Mouse (Mus musculus) frontal cortex, adult (tissue): Measurements from ENCODE around the gene Sass6.
A peak's percentile ranks its signal among the peaks of the same experiment; 100 is the strongest.
"Not testable (repeated sequence)": the region's sequence is repeated elsewhere in the genome, so short reads cannot be mapped to it uniquely, and the experiment has no call there.

Source experiments
- ATAC-seq: cut with Nextera tagmentation; 2 replicates; pipeline ENCODE4 v1.9.2; 2017; ENCODE audit warnings: mild to moderate bottlenecking, moderate library complexity, mixed read lengths; ENCODE audit not compliant: low TSS enrichment

Gene Sass6

DNA sequence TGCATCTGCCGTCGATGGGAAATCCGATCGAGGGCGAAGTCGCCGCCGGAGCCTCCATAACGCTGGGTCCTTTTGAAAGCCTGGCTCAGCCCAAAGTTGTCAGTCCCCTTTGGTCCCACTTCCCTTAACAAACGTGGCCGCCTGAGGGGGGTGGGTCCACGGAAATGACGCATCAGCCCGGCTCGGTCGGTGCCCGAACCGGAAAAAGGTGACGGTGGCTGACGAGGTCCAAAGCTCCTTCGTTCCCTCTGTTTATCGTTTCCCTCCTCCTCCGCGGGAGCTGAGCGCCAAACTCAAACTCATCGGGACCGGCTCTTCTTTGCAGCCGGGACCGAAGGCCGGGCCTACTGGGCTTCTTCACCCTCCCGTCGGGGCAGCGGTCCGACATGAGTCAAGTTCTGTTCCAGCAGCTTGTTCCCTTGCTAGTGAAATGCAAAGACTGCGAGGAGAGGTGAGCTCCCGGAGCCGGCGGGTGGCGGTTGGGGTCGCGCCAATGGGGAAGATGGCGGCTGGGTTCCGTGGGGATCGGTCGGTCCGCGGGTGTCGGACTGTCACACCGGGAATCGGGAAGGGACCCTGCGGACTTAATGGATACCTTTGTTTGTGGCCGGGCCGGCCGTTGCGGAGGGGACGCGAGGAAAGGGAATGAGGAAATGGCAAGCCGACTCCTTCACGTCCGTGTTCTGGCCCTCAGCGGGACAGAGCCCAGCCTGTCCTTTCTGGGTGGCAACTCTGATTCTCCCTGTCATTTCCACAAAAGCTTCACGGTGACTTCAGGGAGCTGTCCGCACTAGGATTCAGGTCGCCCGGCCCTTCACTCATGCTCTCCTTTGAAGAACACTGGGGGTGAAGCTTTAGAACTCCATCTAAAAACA, at the start of gene Sass6:
TSS of gene Sass6 (plus strand) at position 255 of the 875 bp plus-strand sequence.
- peak; percentile 99 for ATAC-seq

- ATAC-seq = no peak
Measured at GRCm38 (mm10) chr3:116547430-116547829, 47.4 kb upstream of the Sass6 start.

- ATAC-seq = peak; percentile 88
Measured at GRCm38 (mm10) chr3:116551362-116551761, 43.4 kb upstream of the Sass6 start.

- ATAC-seq = not testable (repeated sequence)
Measured at GRCm38 (mm10) chr3:116561315-116561714, 33.5 kb upstream of the Sass6 start.

DNA sequence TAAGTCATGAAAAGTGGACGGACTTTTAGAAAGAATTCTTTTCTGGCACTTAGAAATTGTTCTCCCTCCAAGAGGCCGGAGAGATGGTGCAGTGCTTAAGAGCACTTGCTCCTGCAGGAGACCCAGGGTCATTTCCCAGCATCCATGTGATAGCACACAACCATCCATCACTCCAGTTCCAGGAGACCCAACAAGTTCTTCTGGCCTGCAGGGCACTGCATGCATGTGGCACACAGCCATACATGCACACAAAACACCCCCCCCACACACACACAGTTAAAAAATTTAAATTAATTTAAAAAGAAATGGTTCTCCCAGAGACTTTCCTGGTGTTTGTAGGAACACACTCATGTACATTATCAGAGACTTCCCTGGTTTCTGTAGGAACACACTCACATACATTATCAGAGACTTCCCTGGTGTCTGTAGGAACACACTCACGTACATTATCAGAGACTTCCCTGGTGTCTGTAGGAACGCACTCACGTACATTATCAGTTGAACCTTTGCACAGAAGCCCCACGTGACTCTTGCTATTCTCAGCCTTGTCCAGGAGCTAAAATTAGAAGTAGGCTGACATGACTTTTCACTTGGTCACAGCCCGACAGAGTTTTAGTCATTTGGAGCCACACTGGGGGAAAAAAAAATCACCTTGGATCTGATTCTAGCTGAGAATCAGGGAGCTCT, 32.2 kb upstream of the Sass6 start, which contains the start of gene Lrrc39:
TSS of gene Lrrc39 (plus strand) at position 566 of the 687 bp plus-strand sequence.
- no peak for ATAC-seq

DNA sequence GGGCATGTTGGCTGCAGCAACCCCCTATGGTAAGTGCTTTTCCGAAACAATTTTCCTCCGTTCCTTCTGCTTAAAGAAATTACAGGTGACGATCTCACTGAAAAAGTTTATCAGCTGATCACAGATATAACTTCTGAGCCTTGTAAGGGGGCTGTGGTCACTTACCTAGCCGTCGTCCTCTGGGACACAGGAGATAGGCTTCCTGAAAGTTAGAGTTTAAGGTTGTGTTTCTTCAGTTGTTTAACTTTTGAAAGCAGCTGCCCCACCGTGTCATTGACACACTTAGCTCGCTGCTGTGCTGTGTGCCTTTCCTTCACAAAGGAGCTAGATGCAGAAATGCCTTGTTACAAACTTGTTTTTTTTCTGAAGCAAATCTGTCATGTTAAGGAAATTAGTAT, 31.7 kb upstream of the Sass6 start:
- ATAC-seq = no peak

- no peak for ATAC-seq
Measured at GRCm38 (mm10) chr3:116570628-116571027, 24.2 kb upstream of the Sass6 start.

DNA sequence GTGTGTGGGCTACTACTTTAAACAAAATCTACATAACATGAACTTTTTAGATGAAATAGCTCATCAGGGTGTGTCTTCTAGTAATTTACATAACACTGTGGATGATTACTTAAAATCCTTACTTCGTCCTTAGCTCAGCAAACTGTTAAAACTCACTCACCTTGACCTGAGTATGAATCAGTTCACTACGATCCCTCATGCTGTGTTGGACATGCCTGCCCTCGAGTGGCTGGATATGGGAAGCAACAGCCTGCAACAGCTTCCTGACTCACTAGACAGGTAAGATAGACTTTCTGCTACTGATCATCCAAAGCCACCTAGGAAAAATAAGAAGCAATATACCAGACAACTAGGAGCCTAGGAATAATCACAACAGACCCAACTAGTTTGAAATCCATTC, 17.5 kb upstream of the Sass6 start:
- ATAC-seq = 0 out of 2 replicates have a peak, but pooled peaks have one; percentile 31

DNA sequence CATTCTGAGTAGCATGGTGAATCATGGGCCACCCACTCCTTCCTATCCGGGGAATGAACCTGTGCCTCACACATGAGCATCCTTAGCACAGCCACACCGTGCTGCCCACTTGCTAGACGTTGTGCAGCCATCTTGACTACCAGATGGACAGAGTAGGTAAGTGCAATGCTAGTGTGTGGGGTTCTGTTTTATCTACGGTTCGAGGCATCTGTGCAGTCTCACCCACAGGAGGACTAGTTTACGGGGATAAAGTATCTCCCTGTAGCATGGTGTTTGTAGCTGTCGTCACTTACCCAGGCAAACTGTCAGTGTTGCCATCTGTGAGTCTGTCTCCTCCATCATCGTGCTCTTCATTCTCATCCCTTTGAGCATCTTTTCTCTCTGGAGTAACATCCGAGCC, 12.6 kb upstream of the Sass6 start:
- ATAC-seq = peak; percentile 95

DNA sequence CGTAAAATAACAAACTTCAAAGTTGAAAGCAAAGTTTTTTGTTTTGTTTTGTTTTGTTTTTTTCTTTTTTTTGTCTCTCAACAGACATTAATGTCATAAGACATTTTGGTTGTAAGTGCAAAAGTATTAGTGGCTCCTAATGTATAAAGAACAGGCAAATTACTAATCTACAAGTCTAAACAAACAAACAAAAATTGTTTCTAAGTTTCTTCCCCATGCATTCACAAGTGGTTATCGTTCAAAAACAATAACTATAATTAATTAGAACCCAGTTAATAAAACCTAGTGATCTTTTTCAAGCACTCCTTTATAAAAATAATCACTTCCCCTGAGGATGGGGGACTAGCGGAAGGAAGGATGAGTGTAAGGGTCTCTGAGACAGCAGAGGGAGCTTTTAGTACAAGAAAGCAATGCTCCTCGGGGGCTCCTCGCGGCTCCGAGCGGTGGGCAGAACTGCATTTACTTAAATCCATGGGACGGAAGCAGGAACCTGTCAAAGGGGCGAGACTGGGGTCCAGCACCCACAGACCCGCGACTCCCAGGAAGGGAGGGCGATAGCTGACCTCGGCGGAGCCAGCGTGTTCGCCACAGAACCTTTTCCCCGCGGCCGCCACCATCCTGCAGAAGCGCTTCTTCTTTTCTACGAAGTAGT, 580 bp upstream of the Sass6 start:
- ATAC-seq = peak; percentile 78

GRCm38 (mm10) chr3:116595603-116595991, 815 bp downstream of the Sass6 start:
- no peak for ATAC-seq

DNA sequence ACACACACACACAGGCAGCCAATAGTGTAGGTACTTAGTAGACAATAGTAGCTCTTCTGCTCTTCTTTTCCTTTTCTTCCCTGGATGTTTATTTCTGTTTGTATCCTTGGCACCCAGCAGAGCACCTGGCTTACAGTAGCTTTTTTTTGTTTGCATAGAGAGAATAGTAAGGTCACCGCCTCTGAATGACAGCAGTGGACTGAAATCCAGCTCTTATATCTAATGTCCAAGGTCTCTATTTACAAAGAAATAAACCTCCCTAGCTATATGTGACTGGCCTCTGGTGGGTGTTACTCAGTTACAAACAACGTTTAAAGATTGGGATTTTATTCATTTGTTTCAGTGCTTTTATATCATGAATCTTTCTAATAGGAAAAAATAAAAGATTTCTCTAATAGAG, 4.9 kb downstream of the Sass6 start:
- no peak for ATAC-seq

DNA sequence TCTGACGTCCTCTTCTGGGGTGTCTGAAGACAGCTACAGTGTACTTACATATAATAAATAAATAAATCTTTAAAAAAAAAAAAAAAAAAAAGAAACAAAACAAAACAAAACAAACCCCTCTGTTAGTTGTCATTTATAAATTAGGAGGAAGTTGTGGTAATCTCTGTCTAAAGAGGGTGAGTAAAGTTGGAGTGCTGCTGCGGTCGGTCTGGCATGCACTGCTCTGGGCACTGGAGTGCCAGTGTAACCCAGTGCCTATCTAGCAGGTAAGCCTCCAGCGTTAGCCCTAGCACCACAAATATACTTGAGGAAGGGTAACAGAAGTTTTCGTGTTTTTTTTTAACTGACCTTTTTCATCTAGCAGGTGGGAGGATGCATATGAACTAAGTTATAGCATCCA, 6.2 kb downstream of the Sass6 start:
- ATAC-seq = no peak

- ATAC-seq = no peak
Measured at GRCm38 (mm10) chr3:116601781-116602180, 7.0 kb downstream of the Sass6 start.

DNA sequence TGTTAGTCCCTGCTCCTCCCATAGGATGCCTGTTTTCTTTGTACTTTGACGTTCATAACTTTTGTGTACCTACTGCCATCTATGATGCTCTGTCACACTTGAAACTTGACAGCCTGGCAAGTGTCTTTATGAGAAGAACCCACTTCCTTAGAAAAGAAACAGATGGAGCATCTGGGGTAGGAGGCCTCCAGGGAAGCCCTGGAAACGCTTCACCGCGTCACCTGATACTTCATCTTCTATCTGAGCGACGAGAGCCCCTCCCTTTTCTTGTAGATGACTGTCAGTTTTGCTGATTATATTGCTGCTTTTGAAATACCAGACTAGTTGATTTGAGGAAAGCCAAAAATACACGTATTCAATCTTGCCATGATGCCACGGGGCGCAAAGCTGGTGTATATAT, 9.8 kb downstream of the Sass6 start:
- peak; percentile 74 for ATAC-seq

- ATAC-seq = peak; percentile 74
Measured at GRCm38 (mm10) chr3:116614295-116614892, 19.6 kb downstream of the Sass6 start, which contains the start of gene Trmt13. TSS of gene Trmt13 (minus strand) at chr3:116614587.

DNA sequence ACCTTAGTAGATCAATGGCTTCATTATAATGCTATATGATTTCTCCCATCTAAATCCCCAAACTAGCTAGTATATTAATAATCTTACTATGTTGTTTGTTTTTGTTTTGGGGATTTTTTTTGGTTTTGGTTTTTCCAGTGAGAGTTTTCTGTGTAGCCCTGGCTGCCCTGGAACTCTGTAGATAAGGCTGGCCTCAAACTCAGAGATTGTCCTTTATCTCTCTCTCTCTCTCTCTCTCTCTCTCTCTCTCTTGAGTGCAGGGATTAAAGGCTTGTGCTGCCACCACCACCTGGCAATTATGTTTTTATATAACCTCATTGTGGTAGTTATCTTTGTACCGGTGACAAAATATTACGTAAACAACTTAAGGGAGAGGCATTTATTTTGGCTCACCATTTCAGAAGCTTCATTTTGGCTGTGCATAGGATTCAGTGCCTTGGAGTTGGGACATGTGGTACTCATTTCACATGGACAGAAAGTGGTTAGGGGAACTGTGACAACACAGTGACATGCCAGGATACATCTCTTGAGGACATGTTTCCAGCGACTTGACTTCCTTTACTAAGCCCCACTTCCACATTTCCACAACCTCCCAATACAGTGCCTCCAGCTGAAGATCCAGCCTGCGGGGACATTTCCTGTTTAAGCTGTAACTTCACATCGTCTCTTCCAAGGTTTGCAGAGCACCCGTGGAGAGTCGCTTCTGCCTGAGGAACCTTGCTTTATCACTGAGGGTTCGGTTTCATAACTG, 20.7 kb downstream of the Sass6 start:
- ATAC-seq = no peak

DNA sequence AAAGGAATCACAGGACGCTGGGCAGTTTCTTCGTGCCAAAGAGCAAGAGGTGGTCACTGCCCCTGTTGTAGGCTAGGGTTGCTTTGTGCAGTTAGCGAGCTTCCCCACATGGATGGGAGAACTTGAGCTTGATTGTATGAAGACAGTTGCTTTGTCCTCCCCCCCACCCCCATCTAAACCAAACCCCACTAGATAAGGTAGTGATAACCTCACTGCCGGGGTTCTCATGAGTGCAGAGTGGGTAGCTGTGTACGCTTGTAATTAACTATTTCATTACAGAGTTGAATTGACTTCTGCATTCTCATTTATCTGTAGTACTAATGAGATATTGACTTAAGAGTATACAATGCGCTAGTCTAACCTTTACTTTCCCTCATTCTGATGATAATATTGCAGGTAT, 24.1 kb downstream of the Sass6 start:
- no peak for ATAC-seq

DNA sequence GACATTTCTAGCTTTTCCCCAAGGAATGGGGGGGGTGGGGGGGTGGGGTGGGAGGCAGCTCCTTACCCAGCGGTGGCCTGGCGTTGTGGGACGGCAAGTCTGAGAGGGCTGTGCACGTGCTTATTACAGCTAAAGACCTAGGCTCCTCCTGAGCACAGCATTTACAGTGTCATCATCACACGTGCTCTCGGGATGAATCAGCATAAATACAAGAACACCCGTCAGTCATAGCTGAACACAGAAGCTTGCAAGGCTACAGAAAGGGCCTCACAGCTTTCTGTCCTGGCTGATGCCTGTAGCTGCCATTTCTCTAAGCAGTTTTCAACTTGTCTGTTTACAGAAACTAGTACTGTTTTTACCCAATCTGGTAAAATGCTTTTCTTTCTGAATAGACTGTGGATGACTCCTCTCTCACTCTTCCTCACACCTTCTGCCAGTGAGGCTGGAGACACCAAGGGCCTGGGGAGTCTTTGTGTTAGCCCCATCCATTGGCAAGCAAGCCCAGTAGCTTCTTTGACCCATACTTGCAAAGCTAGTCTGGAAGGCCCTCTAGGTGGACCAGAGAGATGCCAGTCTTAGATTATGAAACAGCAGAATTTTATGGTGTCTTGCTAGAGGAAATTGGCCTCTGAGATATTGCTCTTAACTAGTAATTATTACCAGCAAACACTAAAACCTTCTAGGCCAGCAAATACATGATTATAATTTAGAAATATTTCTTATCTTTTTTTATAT, 26.0 kb downstream of the Sass6 start:
- 0 out of 2 replicates have a peak, but pooled peaks have one; percentile 38 for ATAC-seq

GRCm38 (mm10) chr3:116622641-116623040, 27.9 kb downstream of the Sass6 start:
- ATAC-seq = no peak
